Mouse (Mus musculus) bone marrow macrophage, adult 2 months (primary cell): ENCODE measurements around the gene Tnfaip2. TPM values are rescaled to one million over a fixed set of nuclear protein-coding genes. Genes with fewer than 3 reads are reported as not detected.

Source experiments
- H3K27ac ChIP-seq: 2 replicates; pipeline ENCODE4 v1.5.1; 2012; ENCODE audit warnings: low read depth, low read length; ENCODE audit not compliant: insufficient read depth
- H3K4me1 ChIP-seq: 2 replicates; pipeline ENCODE4 v1.6.1; 2012; ENCODE audit warnings: low read length; ENCODE audit not compliant: control insufficient read depth, insufficient read depth
- H3K4me3 ChIP-seq: 2 replicates; pipeline ENCODE4 v1.5.1; 2012; ENCODE audit warnings: mild to moderate bottlenecking, low read length, moderate library complexity; ENCODE audit not compliant: insufficient read depth
- CTCF ChIP-seq: IDR thresholded peaks from 2 replicates; pipeline ENCODE4 v1.5.1; 2012; ENCODE audit warnings: low read depth, mild to moderate bottlenecking, low read length, moderate library complexity
- POLR2A ChIP-seq: IDR thresholded peaks from 2 replicates; pipeline ENCODE4 v1.6.1; 2012; ENCODE audit warnings: mild to moderate bottlenecking, low read depth, low read length, borderline replicate concordance
- polyA plus RNA-seq: library from polyadenylated mRNA; stranded (reverse); fragments of >200 nt; gene quantifications from 2 replicates; pipeline ENCODE4 v1.2.4, GENCODE M21; 2012; ENCODE audit not compliant: missing spikeins, insufficient read depth, insufficient read length

Tnfaip2 gene
- polyA plus RNA-seq, 1 experiment: 304 TPM

DNA sequence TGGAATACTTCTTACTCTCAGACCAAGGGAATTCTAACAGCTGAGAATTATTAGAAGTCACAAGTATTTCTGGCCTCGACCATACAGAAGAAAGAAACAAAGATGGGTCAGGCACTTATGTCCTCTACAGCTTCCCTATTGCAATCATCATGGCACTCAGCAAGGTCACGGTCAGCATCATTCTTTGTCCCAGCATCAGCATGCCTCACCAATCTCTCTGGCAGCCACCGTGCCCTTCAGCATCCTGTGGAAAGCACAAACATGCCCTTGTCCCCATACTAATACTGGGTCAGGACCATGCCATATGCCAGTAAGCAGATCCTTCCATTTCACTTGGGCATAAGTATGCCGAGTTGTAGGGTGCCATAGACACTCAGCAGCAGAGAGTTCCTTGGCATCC lies 52.7 kb downstream of the Tnfaip2 start:
- no peaks in the 10 kb centered on the region for H3K4me1 ChIP-seq
- no peak overlapping the region for H3K27ac ChIP-seq
- TF ChIP-seq POLR2A (no peak), CTCF (no peak)
- no peak overlapping the region for H3K4me3 ChIP-seq

DNA sequence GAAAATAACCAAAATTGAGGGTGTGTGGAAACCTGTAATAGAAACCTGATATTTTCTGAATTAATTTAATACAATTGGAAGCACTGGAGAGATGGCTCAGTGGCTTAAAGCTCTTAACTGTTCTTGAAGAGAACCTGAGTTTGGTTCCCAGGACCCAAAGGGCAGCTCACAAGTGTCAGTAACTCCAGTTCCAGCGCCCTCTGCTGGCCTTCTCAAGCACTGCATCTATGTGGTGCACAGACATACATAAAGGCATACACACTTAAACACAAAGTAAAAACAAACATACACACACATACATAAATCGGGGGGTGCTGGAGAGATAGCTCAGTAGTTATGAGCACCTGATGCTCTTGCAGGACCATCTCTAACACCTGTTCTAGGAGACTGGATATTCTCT lies 54.8 kb downstream of the Tnfaip2 start:
- Histone ChIP-seq H3K27ac (no peak overlapping the region), H3K4me3 (no peak overlapping the region), H3K4me1 (no peaks in the 10 kb centered on the region)
- TF ChIP-seq CTCF (0 out of 2 replicates have a peak, but pooled peaks have one; percentile 38), POLR2A (no peak)

DNA sequence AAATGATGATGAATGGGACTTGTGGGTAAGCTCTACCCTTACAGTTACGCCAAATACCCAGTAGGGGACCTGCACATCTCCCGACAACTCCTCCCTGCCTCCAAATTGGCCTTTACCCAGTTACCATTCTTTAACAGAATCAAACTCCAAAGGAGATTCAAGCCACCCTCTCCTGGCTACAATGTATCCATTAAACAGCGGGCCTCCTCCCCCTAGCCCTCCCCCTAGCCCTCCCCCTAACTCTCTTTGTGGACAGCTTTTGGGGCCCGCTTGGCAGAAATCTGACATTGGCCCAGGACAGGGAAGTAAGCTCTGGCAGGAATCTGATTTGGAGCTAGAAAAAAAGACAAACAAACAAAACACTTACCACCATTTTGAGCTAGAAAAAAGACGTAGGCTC lies 57.3 kb downstream of the Tnfaip2 start:
- no peak overlapping the region for H3K27ac ChIP-seq
- TF ChIP-seq POLR2A (no peak), CTCF (no peak)
- H3K4me3 ChIP-seq: no peak overlapping the region

DNA sequence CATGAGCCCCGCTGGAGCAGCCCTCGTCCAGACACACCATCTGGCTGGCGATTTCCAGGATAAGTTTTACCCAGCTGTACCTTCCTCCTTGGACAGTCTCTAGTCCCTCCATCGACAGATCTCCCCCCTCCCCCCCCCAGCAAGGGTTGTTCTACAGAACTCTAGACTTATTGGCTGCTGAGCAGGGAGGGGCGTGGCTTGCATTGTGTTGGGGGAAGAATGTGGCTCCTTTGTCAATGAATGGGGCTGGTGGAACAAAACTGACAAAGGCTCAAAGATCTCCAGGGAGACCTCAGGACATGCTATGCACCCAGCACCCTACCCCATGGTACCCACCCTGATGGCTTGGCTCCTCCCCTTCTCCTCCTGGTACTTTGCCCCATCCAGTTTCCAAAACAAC lies 58.5 kb downstream of the Tnfaip2 start:
- no peak overlapping the region for H3K4me3 ChIP-seq
- H3K27ac ChIP-seq: no peak overlapping the region
- peaks cover 6% of the 10 kb centered on the region for H3K4me1 ChIP-seq
- TF ChIP-seq POLR2A: no peak

More for the DNA sequence above, 57.3 kb downstream of the Tnfaip2 start:
- H3K4me1 ChIP-seq: peaks cover 6% of the 10 kb centered on the region

DNA sequence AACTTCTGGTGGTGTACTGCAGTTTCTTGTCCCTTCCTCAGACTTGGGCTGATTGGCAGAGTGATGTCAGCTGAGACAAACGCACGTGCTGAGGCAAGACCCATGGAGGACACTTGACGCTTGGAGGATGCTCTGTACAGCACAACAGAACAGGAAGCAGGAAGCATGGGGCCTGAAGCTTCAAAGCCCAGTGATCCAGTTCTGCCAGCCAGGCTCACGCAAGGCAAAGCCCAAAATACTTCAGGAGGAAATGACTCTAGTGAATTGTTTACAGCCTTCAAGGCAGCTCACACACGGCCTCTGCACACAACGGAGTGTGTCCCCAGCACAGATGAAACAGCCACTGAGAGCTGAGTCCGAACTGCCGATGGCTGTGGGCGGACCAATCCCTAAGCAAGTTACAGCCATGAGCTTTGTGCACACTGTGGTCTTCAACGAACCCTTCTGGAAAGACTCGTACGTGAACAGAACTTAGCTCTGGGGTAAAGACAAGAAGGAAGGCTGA lies 60.8 kb downstream of the Tnfaip2 start:
- Histone ChIP-seq H3K27ac (no peak overlapping the region), H3K4me1 (peaks cover 6% of the 10 kb centered on the region), H3K4me3 (no peak overlapping the region)
- TF ChIP-seq CTCF (no peak), POLR2A (no peak)

DNA sequence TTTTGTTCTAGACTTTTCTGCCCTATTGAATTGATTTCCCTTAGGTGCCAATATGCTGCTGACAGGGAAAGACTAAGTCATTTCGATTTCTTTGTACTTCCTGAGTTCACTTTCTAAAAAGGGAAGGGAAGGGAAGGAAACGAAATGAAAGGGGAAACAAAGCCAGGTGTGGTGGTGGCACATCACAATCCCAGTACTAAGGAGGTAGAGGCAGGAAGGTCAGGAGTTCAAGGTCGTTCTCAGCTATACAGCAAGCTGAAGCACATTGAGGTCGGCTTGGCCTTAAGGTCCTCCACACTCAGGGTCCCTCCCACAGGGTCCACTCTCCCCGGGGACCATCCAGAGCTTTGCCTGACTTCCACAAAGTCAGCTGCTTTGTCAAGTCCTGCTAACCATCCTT lies 61.3 kb downstream of the Tnfaip2 start:
- TF ChIP-seq CTCF (no peak), POLR2A (no peak)
- H3K27ac ChIP-seq: no peak overlapping the region
- H3K4me3 ChIP-seq: no peak overlapping the region
- H3K4me1 ChIP-seq: peaks cover 6% of the 10 kb centered on the region

Other genes with a start within 250 kb of the Tnfaip2 start
- gene Amn, start 171.4 kb upstream of the Tnfaip2 start, polyA plus RNA-seq: not detected in 2 replicates
- gene Cdc42bpb, start 64.8 kb upstream of the Tnfaip2 start, polyA plus RNA-seq: 32.5 and 41.6 TPM in 2 replicates
- not detected in 2 replicates for gene Lbhd2, start 35.7 kb upstream of the Tnfaip2 start, polyA plus RNA-seq
- gene Exoc3l4, start 25.5 kb upstream of the Tnfaip2 start, polyA plus RNA-seq: 7.8 and 8.0 TPM in 2 replicates
- not detected in 2 replicates for gene Gm266, start 43.4 kb downstream of the Tnfaip2 start, polyA plus RNA-seq
- gene Eif5, start 95.5 kb downstream of the Tnfaip2 start, polyA plus RNA-seq: 147 and 151 TPM in 2 replicates
- gene Mark3, start 132.1 kb downstream of the Tnfaip2 start, polyA plus RNA-seq: 28.6 and 34.0 TPM in 2 replicates
- gene Ckb, start 229.9 kb downstream of the Tnfaip2 start, polyA plus RNA-seq: 388 and 396 TPM in 2 replicates
- 1.2 and 2.4 TPM in 2 replicates for gene Trmt61a, start 235.6 kb downstream of the Tnfaip2 start, polyA plus RNA-seq